ENCODE assay signal across 13 mouse cellular contexts in the genomic region with DNA sequence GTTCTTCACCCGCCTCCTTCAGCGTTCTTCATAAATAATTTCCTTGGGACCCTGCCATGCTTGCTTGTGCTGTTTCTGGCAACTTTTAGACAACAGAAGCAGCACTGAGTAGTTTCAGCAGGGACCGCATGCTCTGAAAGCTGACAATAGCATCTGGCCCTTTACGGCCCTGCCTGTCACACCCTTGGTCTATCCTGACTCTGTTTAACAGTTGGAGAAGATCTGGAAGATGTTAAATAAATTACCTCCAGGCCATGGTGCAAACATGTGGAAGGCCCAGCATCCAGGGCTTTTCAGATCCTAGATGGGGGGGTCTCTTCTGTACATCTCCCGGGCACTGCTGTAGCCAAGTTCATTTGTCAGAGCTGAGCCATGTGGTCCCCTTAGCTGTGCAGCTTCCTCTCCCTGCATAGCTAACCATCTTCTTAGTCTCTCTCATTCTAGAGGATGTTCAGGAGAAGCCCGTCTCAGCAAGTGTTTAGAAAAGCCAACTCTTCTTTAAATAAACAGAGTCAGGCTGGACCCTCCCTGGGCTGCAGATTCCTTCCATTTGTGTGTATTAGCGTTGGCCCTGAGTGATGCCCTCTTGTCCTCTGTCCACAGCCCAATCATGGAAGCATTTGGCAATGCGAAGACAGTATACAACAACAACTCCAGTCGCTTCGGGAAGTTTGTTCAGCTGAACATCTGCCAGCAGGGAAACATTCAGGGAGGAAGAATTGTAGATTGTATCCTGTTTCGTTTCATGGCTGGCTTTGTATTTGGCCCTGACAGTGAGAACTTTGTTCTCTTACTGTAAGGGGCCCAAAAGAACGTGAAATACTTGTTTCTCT.
DNase-seq lines count a peak whose midpoint lies in the region; ATAC-seq and TF ChIP-seq lines count a peak whose summit lies in the region.
"Had no signal": no experiment of that assay in that cellular context is flagged by ENCODE, and none has a peak within 500 bp of the region (broad histone marks: within the 10 kb centered on the region; RNA-seq: fewer than 3 reads in every experiment).

No protein-coding gene starts in this region.

- H3K4me3 ChIP-seq in forebrain, postnatal 0 days (ENCODE audit: low read depth, low read length), result no peak overlapping the region
- no peak overlapping the region for H3K4me3 ChIP-seq in forebrain, embryonic 14.5 days (ENCODE audit: low read depth, low read length)
- H3K4me3 ChIP-seq in liver, postnatal 0 days (ENCODE audit: low read depth, low read length), result no peak overlapping the region
- no peak overlapping the region for H3K4me3 ChIP-seq in liver, embryonic 12.5 days
- H3K4me3 ChIP-seq in lung, embryonic 15.5 days, result no peak overlapping the region
- H3K4me3 ChIP-seq in stomach, embryonic 16.5 days (replicated peaks; ENCODE audit: low read length), result no peak overlapping the region
- H3K4me3 ChIP-seq: heart, embryonic 13.5 days had no signal

- ATAC-seq in forebrain, postnatal 0 days, result peak; percentile 69
- no peak for ATAC-seq in forebrain, embryonic 14.5 days
- ATAC-seq in liver, postnatal 0 days, result no peak
- ATAC-seq in liver, embryonic 12.5 days, result no peak
- peak; percentile 60; the same call in 1 of the 2 replicates for ATAC-seq in lung, embryonic 15.5 days (ENCODE audit: borderline replicate concordance, extremely low read depth, low FRiP score, low TSS enrichment)
- peak; percentile 84 for ATAC-seq in stomach, embryonic 16.5 days (ENCODE audit: insufficient read depth, low FRiP score)

- no peak overlapping the region for H3K27ac ChIP-seq in forebrain, postnatal 0 days (ENCODE audit: low read depth, low read length)
- H3K27ac ChIP-seq in forebrain, embryonic 14.5 days (ENCODE audit: low read depth, low read length), result no peak overlapping the region
- 0 out of 2 replicates have a peak overlapping the region, but pooled peaks have one; percentile 11 for H3K27ac ChIP-seq in liver, postnatal 0 days (ENCODE audit: low read depth)
- H3K27ac ChIP-seq in liver, embryonic 12.5 days, result no peak overlapping the region
- H3K27ac ChIP-seq in lung, embryonic 15.5 days, result peak overlapping the region; percentile 26
- peak overlapping the region; percentile 75 for H3K27ac ChIP-seq in stomach, embryonic 16.5 days (ENCODE audit: low read length)
- H3K27ac ChIP-seq: heart, embryonic 13.5 days; liver, embryonic 14.5 days had no signal

- H3K36me3 ChIP-seq in forebrain, postnatal 0 days (ENCODE audit: insufficient read depth), result no peaks in the 10 kb centered on the region
- H3K36me3 ChIP-seq in forebrain, embryonic 14.5 days (ENCODE audit: control insufficient read depth, insufficient read depth, low read length), result no peaks in the 10 kb centered on the region
- peaks cover 7% of the 10 kb centered on the region; the same call in 1 of the 2 replicates for H3K36me3 ChIP-seq in liver, postnatal 0 days (replicated peaks; ENCODE audit: insufficient read depth, low read length)
- peaks cover 33% of the 10 kb centered on the region for H3K36me3 ChIP-seq in liver, embryonic 12.5 days
- H3K36me3 ChIP-seq in lung, embryonic 15.5 days, result peaks cover 45% of the 10 kb centered on the region
- no peaks in the 10 kb centered on the region for H3K36me3 ChIP-seq in stomach, embryonic 16.5 days (ENCODE audit: control insufficient read depth, insufficient read depth, low read length)

- H3K27me3 ChIP-seq in forebrain, postnatal 0 days (ENCODE audit: insufficient read depth, low read length), result no peaks in the 10 kb centered on the region
- no peaks in the 10 kb centered on the region for H3K27me3 ChIP-seq in forebrain, embryonic 14.5 days (replicated peaks; ENCODE audit: control insufficient read depth, insufficient read depth, low read length)
- H3K27me3 ChIP-seq in liver, postnatal 0 days (ENCODE audit: insufficient read depth, low read length), result no peaks in the 10 kb centered on the region
- no peaks in the 10 kb centered on the region for H3K27me3 ChIP-seq in liver, embryonic 12.5 days (replicated peaks)
- H3K27me3 ChIP-seq in lung, embryonic 15.5 days, result no peaks in the 10 kb centered on the region
- H3K27me3 ChIP-seq in stomach, embryonic 16.5 days (ENCODE audit: control insufficient read depth, insufficient read depth, low read length), result no peaks in the 10 kb centered on the region
- H3K27me3 ChIP-seq: heart, embryonic 13.5 days had no signal

- 56% methylated on average over 12 of the region's 12 CpGs for WGBS in forebrain, postnatal 0 days
- WGBS in forebrain, embryonic 14.5 days, result 81% methylated on average over 12 of the region's 12 CpGs
- 72% methylated on average over 12 of the region's 12 CpGs for WGBS in liver, postnatal 0 days (ENCODE audit: insufficient replicate concordance)
- 65% methylated on average over 12 of the region's 12 CpGs for WGBS in liver, embryonic 12.5 days (ENCODE audit: insufficient replicate concordance)
- 32% methylated on average over 12 of the region's 12 CpGs for WGBS in lung, embryonic 15.5 days
- WGBS in stomach, embryonic 16.5 days, result 31% methylated on average over 12 of the region's 12 CpGs

- no peak overlapping the region for H3K4me2 ChIP-seq in forebrain, postnatal 0 days (ENCODE audit: low read depth)
- no peak overlapping the region for H3K4me2 ChIP-seq in forebrain, embryonic 14.5 days (ENCODE audit: low read length)
- H3K4me2 ChIP-seq in liver, postnatal 0 days (ENCODE audit: low read depth, low read length), result no peak overlapping the region
- no peak overlapping the region for H3K4me2 ChIP-seq in liver, embryonic 12.5 days
- H3K4me2 ChIP-seq in lung, embryonic 15.5 days, result no peak overlapping the region
- H3K4me2 ChIP-seq in stomach, embryonic 16.5 days (ENCODE audit: low read depth, low read length), result no peak overlapping the region
- H3K4me2 ChIP-seq: heart, embryonic 13.5 days had no signal

- TF ChIP-seq EP300 in liver, postnatal 0 days (IDR thresholded peaks at IDR 0.05; ENCODE audit: low read depth), result peak; percentile 18; the same call in 1 of the 2 replicates

- DNase-seq in forebrain, postnatal 0 days, result peak; percentile 35
- DNase-seq in forebrain, embryonic 14.5 days (ENCODE audit: low spot score), result no peak
- DNase-seq in liver, postnatal 0 days, result no peak
- no peak for DNase-seq in cerebellum, adult 11 months
- DNase-seq in adrenal gland, adult (ENCODE audit: inconsistent age in 2 of 2, low spot score in 1 of 2), result no peak
- DNase-seq: adrenal gland, adult 8-10 months; cerebellum, adult 11-12 months; spleen, adult 18-20 months had no signal

- no peaks in the 10 kb centered on the region for H3K9me3 ChIP-seq in forebrain, postnatal 0 days (ENCODE audit: low read length)
- H3K9me3 ChIP-seq in forebrain, embryonic 14.5 days (replicated peaks; ENCODE audit: control insufficient read depth, low read length), result no peaks in the 10 kb centered on the region
- no peaks in the 10 kb centered on the region for H3K9me3 ChIP-seq in liver, postnatal 0 days (ENCODE audit: low read length)
- no peaks in the 10 kb centered on the region for H3K9me3 ChIP-seq in liver, embryonic 12.5 days (replicated peaks)
- no peaks in the 10 kb centered on the region for H3K9me3 ChIP-seq in lung, embryonic 15.5 days
- no peaks in the 10 kb centered on the region for H3K9me3 ChIP-seq in stomach, embryonic 16.5 days (replicated peaks; ENCODE audit: control insufficient read depth, low read length)
- H3K9me3 ChIP-seq: heart, embryonic 13.5 days had no signal

- no peaks in the 10 kb centered on the region; the same call in 1 of the 2 replicates for H3K4me1 ChIP-seq in forebrain, postnatal 0 days (ENCODE audit: insufficient read depth)
- no peaks in the 10 kb centered on the region for H3K4me1 ChIP-seq in forebrain, embryonic 14.5 days (ENCODE audit: control insufficient read depth, insufficient read depth, low read length)
- no peaks in the 10 kb centered on the region for H3K4me1 ChIP-seq in liver, postnatal 0 days (ENCODE audit: insufficient read depth)
- no peaks in the 10 kb centered on the region for H3K4me1 ChIP-seq in liver, embryonic 12.5 days
- peaks cover 18% of the 10 kb centered on the region for H3K4me1 ChIP-seq in lung, embryonic 15.5 days
- 0 out of 2 replicates have a peak, but pooled peaks cover 9% of the 10 kb centered on the region for H3K4me1 ChIP-seq in stomach, embryonic 16.5 days (ENCODE audit: control insufficient read depth, insufficient read depth, low read length)

- no peak for TF ChIP-seq CTCF in forebrain, postnatal 0 days (IDR thresholded peaks at IDR 0.05; ENCODE audit: low read depth)
- TF ChIP-seq CTCF in liver, postnatal 0 days (IDR thresholded peaks at IDR 0.05; ENCODE audit: low read depth), result no peak

- H3K9ac ChIP-seq in forebrain, postnatal 0 days, result no peak overlapping the region
- H3K9ac ChIP-seq in forebrain, embryonic 14.5 days (ENCODE audit: low read length), result no peak overlapping the region
- no peak overlapping the region for H3K9ac ChIP-seq in liver, postnatal 0 days (replicated peaks)
- H3K9ac ChIP-seq in liver, embryonic 12.5 days, result no peak overlapping the region
- no peak overlapping the region for H3K9ac ChIP-seq in lung, embryonic 15.5 days
- H3K9ac ChIP-seq in stomach, embryonic 16.5 days (ENCODE audit: low read length), result no peak overlapping the region
- H3K9ac ChIP-seq: heart, embryonic 13.5 days; liver, embryonic 14.5 days had no signal

Comparison
In these comparisons a context has a peak if more than half of its experiments do, and no peak if none do; other contexts are left out.
1. ATAC-seq: peak in forebrain, postnatal 0 days (single experiment), lung, embryonic 15.5 days (single experiment) and stomach, embryonic 16.5 days (single experiment); none in forebrain, embryonic 14.5 days (single experiment), liver, postnatal 0 days (single experiment) and liver, embryonic 12.5 days (single experiment).
2. H3K27ac ChIP-seq: peak in liver, postnatal 0 days (single experiment), lung, embryonic 15.5 days (single experiment) and stomach, embryonic 16.5 days (single experiment); none in forebrain, postnatal 0 days (single experiment), forebrain, embryonic 14.5 days (single experiment) and liver, embryonic 12.5 days (single experiment).